Mouse (Mus musculus): ENCODE measurements at regions not wholly inside any gene's neighbourhood (a gene's known extent, or its start where the extent isn't known, plus 50 kb on each side); places are given as distances from the start of the nearest gene placed in this dataset.

DNA sequence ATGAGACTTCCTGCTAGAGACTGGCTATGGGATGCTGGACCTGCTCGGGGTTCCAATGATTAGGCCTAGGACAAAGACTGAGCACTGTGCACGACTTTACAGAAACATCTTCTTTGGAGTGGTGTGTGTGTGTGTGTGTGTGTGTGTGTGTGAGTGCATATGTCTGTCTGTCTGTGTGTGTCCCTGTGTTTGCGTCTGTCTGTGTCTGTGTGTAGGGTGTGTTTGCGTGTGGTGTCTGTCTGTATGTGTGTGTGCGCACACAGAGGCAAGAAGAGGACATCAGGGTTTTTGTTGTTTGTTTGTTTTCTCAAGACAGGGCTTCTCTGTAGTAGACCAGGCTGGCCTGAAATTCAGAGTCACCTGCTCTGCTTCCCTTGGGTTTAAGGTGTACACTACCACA, 51.9 kb upstream of the Slco4a1 start:
- Histone ChIP-seq H3K4me2 (ENCODE audit: low read length) (no peak overlapping the region), H3K27ac (ENCODE audit: low read depth, low read length) (no peak overlapping the region), H3K27me3 (replicated peaks; ENCODE audit: control insufficient read depth, insufficient read depth, low read length) (no peaks in the 10 kb centered on the region), H3K9ac (ENCODE audit: low read depth, low read length) (no peak overlapping the region), H3K36me3 (ENCODE audit: control insufficient read depth, insufficient read depth, low read length) (no peaks in the 10 kb centered on the region), H3K4me1 (ENCODE audit: control insufficient read depth, insufficient read depth, low read depth, low read length) (no peaks in the 10 kb centered on the region), H3K9me3 (ENCODE audit: control insufficient read depth, low read length) (no peaks in the 10 kb centered on the region), H3K4me3 (ENCODE audit: low read length) (no peak overlapping the region)
- 91% methylated on average over 5 of the region's 5 CpGs for WGBS
- ATAC-seq: no peak

DNA sequence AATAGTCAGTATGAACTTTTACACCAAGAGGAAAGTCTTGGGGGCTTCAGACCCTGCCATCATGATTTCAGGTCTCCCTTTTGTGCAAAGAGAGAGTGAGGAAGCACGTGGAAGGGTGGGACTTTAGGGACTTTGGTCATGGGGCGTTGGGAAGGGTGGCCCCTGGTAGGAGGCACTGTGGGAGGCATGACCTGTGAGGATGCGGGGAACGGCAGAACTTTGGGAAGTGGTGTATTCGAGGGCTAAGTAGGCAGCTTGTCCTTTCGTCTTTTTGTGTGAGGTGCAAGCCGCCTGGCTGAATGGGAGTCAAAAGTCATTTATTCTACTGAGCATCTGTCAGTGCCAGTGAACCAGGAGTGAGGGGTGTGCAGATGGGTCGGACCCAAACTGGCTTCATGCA, 52.4 kb upstream of the Slco4a1 start:
- ATAC-seq: no peak
- Histone ChIP-seq H3K4me2 (ENCODE audit: low read length) (no peak overlapping the region), H3K9me3 (ENCODE audit: control insufficient read depth, low read length) (no peaks in the 10 kb centered on the region), H3K9ac (ENCODE audit: low read depth, low read length) (no peak overlapping the region), H3K4me1 (ENCODE audit: control insufficient read depth, insufficient read depth, low read depth, low read length) (no peaks in the 10 kb centered on the region), H3K27ac (ENCODE audit: low read depth, low read length) (no peak overlapping the region), H3K4me3 (ENCODE audit: low read length) (no peak overlapping the region), H3K36me3 (ENCODE audit: control insufficient read depth, insufficient read depth, low read length) (no peaks in the 10 kb centered on the region), H3K27me3 (replicated peaks; ENCODE audit: control insufficient read depth, insufficient read depth, low read length) (no peaks in the 10 kb centered on the region)
- 67% methylated on average over 8 of the region's 8 CpGs for WGBS

GRCm38 (mm10) chr2:180402851-180403459, 53.1 kb upstream of the Slco4a1 start:
- WGBS: 83% methylated on average over 8 of the region's 9 CpGs
- no peak overlapping the region for H3K4me2 ChIP-seq (ENCODE audit: low read length)
- no peaks in the 10 kb centered on the region for H3K9me3 ChIP-seq (ENCODE audit: control insufficient read depth, low read length)
- H3K36me3 ChIP-seq (ENCODE audit: control insufficient read depth, insufficient read depth, low read length): no peaks in the 10 kb centered on the region
- H3K9ac ChIP-seq (ENCODE audit: low read depth, low read length): no peak overlapping the region
- no peak overlapping the region for H3K4me3 ChIP-seq (ENCODE audit: low read length)
- ATAC-seq: no peak
- no peak overlapping the region for H3K27ac ChIP-seq (ENCODE audit: low read depth, low read length)
- H3K27me3 ChIP-seq (replicated peaks; ENCODE audit: control insufficient read depth, insufficient read depth, low read length): no peaks in the 10 kb centered on the region
- no peaks in the 10 kb centered on the region for H3K4me1 ChIP-seq (ENCODE audit: control insufficient read depth, insufficient read depth, low read depth, low read length)

- Histone ChIP-seq H3K4me3 (ENCODE audit: low read length) (no peak overlapping the region), H3K9me3 (ENCODE audit: control insufficient read depth, low read length) (no peaks in the 10 kb centered on the region), H3K27ac (ENCODE audit: low read depth, low read length) (no peak overlapping the region), H3K36me3 (ENCODE audit: control insufficient read depth, insufficient read depth, low read length) (no peaks in the 10 kb centered on the region), H3K27me3 (replicated peaks; ENCODE audit: control insufficient read depth, insufficient read depth, low read length) (no peaks in the 10 kb centered on the region), H3K4me2 (ENCODE audit: low read length) (no peak overlapping the region), H3K4me1 (ENCODE audit: control insufficient read depth, insufficient read depth, low read depth, low read length) (no peaks in the 10 kb centered on the region), H3K9ac (ENCODE audit: low read depth, low read length) (no peak overlapping the region)
- WGBS: 92% methylated on average over 4 of the region's 4 CpGs
- ATAC-seq: no peak
Measured at GRCm38 (mm10) chr2:180402433-180402832, 53.6 kb upstream of the Slco4a1 start.

DNA sequence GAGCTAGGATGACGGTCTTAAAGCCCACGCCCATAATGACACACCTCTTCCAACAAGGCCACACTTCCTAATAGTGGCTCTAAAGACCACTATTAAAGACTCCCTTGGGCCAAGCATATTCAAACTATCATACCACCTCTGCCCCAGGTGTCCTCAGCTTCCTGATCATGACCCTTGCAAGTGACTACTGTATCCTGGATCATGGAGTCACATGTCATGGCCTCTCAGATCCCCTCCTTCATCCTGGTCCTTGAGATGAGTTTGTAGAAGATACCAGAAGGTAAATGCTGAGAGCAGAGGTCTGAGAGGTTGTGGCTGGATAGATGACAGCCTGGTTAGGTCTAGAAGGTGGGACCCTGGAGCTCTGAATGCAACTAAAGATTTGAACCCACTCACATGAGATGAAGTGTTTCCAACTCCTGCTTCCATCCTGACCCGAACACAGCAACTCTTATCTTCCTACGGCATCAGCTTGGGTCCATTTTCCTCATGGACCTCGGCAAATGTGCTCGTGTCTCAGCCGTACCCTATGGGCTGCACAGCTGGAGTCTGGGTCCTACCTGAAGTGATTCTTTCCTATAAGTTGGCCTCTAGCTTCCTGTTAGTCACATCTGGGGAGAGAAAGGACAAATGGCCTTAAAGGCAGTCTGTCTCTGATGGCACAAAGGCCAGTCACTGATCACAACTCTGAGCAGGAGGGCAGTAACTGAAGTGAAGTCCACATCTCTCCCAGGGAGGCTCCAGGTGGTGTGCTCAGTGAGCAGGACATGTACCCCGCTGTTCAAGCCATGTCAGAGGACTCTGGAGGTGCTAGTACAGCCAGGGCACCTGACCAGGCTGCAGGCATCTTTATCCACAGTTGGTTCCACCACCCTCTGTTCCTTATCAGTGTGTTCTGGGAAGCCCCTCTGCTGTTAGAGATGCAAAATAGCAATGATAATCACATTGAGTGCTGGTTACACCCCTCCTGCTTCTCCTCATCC, 54.3 kb upstream of the Slco4a1 start:
- Histone ChIP-seq H3K36me3 (ENCODE audit: control insufficient read depth, insufficient read depth, low read length) (no peaks in the 10 kb centered on the region), H3K9me3 (ENCODE audit: control insufficient read depth, low read length) (no peaks in the 10 kb centered on the region), H3K4me3 (ENCODE audit: low read length) (no peak overlapping the region), H3K4me1 (ENCODE audit: control insufficient read depth, insufficient read depth, low read depth, low read length) (no peaks in the 10 kb centered on the region), H3K27ac (ENCODE audit: low read depth, low read length) (no peak overlapping the region), H3K9ac (ENCODE audit: low read depth, low read length) (no peak overlapping the region), H3K4me2 (ENCODE audit: low read length) (no peak overlapping the region), H3K27me3 (replicated peaks; ENCODE audit: control insufficient read depth, insufficient read depth, low read length) (no peaks in the 10 kb centered on the region)
- no peak for ATAC-seq
- WGBS: 87% methylated on average over 8 of the region's 8 CpGs

DNA sequence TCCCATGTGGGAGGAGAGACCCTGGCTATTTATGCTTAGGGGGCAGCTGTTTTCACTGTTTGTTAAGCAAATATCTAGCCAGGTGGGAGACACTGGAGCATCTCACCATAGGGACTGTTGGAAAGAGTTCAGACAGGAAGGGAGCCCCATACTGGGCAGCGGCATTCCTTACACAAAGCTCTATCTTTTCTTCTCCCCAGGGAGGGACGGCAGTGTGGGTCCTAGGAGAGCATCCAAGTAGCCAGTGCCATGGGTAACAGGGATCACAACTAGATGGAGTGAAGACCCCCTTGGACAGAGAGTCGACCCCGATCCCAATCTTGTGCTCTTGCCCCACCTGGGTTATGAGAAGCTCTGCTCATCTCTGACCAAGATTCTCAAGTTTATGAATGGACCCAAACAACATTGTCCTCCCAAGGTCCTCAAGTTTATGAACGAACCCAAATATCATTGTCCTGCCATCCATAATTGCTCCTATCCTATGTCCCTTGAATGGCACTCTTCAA, 55.5 kb upstream of the Slco4a1 start:
- H3K27me3 ChIP-seq (replicated peaks; ENCODE audit: control insufficient read depth, insufficient read depth, low read length): no peaks in the 10 kb centered on the region
- H3K4me2 ChIP-seq (ENCODE audit: low read length): no peak overlapping the region
- no peaks in the 10 kb centered on the region for H3K36me3 ChIP-seq (ENCODE audit: control insufficient read depth, insufficient read depth, low read length)
- no peaks in the 10 kb centered on the region for H3K4me1 ChIP-seq (ENCODE audit: control insufficient read depth, insufficient read depth, low read depth, low read length)
- H3K9ac ChIP-seq (ENCODE audit: low read depth, low read length): no peak overlapping the region
- WGBS: 85% methylated on average over 5 of the region's 5 CpGs
- H3K4me3 ChIP-seq (ENCODE audit: low read length): no peak overlapping the region
- no peaks in the 10 kb centered on the region for H3K9me3 ChIP-seq (ENCODE audit: control insufficient read depth, low read length)
- ATAC-seq: no peak
- no peak overlapping the region for H3K27ac ChIP-seq (ENCODE audit: low read depth, low read length)

- Histone ChIP-seq H3K4me2 (ENCODE audit: low read length) (no peak overlapping the region), H3K4me3 (ENCODE audit: low read length) (no peak overlapping the region), H3K9me3 (ENCODE audit: control insufficient read depth, low read length) (no peaks in the 10 kb centered on the region), H3K4me1 (ENCODE audit: control insufficient read depth, insufficient read depth, low read depth, low read length) (no peaks in the 10 kb centered on the region), H3K27ac (ENCODE audit: low read depth, low read length) (no peak overlapping the region), H3K36me3 (ENCODE audit: control insufficient read depth, insufficient read depth, low read length) (no peaks in the 10 kb centered on the region), H3K9ac (ENCODE audit: low read depth, low read length) (no peak overlapping the region), H3K27me3 (replicated peaks; ENCODE audit: control insufficient read depth, insufficient read depth, low read length) (no peaks in the 10 kb centered on the region)
- WGBS: 75% methylated on average over 8 of the region's 8 CpGs
- ATAC-seq: no peak
Measured at GRCm38 (mm10) chr2:180399651-180400513, 56.2 kb upstream of the Slco4a1 start.

DNA sequence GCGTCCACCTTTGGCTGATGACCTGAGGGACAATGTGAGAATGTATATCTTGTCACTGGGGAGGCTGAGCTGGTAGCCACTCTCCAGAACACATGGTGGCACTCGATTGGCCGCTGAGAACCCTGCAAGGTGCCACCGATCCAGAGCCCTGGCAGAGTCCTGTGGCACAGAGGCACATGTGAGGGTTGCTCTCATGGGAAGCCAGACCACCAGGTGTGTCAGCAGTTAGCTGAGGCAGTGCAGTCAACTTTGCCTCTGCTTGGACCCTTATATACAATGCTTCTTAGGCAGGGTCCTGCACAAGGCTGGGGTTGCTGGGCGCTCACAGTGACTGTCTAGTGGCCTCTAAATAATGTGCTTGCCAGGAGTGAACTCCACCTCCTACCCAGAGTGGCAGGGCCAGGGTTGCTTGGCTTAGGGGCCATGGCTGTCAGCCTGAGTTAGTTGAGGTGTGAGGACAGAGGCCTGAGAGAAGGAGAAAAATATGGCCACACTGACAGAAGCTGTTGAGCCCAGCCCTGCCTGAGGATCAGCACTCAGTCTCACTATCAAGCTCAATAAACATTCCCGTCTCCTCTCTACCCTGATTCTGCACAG, 57.1 kb upstream of the Slco4a1 start:
- no peaks in the 10 kb centered on the region for H3K36me3 ChIP-seq (ENCODE audit: control insufficient read depth, insufficient read depth, low read length)
- no peak overlapping the region for H3K27ac ChIP-seq (ENCODE audit: low read depth, low read length)
- 93% methylated on average over 6 of the region's 6 CpGs for WGBS
- no peaks in the 10 kb centered on the region for H3K9me3 ChIP-seq (ENCODE audit: control insufficient read depth, low read length)
- no peak for ATAC-seq
- no peak overlapping the region for H3K9ac ChIP-seq (ENCODE audit: low read depth, low read length)
- H3K4me1 ChIP-seq (ENCODE audit: control insufficient read depth, insufficient read depth, low read depth, low read length): no peaks in the 10 kb centered on the region
- H3K4me3 ChIP-seq (ENCODE audit: low read length): no peak overlapping the region
- no peak overlapping the region for H3K4me2 ChIP-seq (ENCODE audit: low read length)
- H3K27me3 ChIP-seq (replicated peaks; ENCODE audit: control insufficient read depth, insufficient read depth, low read length): no peaks in the 10 kb centered on the region

All from hindbrain, embryonic 16.5 days (tissue).